Mouse (Mus musculus) myocyte (in vitro differentiated cells): ENCODE data around the gene Ccdc171.

ENCODE experiments used
- CEBPB ChIP-seq: IDR thresholded peaks from 2 replicates; pipeline ENCODE4 v1.6.1; 2011; ENCODE audit warnings: mild to moderate bottlenecking, moderate library complexity; ENCODE audit not compliant: poor library complexity, insufficient read depth, severe bottlenecking
- E2F4 ChIP-seq: IDR thresholded peaks from one replicate; pipeline ENCODE4 v1.6.1; 2011; ENCODE audit warnings: mild to moderate bottlenecking, control low read depth, moderate library complexity; ENCODE audit not compliant: insufficient read depth
- MAX ChIP-seq: IDR thresholded peaks from one replicate; pipeline ENCODE4 v1.6.1; 2011; ENCODE audit warnings: low read depth, mild to moderate bottlenecking, control low read depth
- MYOD1 ChIP-seq, 3 experiments: IDR thresholded peaks; one replicate each; pipeline ENCODE4 v1.6.1; 2011; ENCODE audit warnings: control low read depth in 2 of 3, low read depth in 2 of 3, mild to moderate bottlenecking in 2 of 3, moderate library complexity in 1 of 3; ENCODE audit not compliant: insufficient read length in 2 of 3, control insufficient read depth in 1 of 3
- POLR2A ChIP-seq: IDR thresholded peaks from one replicate; pipeline ENCODE4 v1.6.1; 2011; ENCODE audit warnings: low read depth, mild to moderate bottlenecking, control low read depth, moderate library complexity; ENCODE audit not compliant: insufficient read length
- REST ChIP-seq: IDR thresholded peaks from one replicate; pipeline ENCODE4 v1.6.1; 2011; ENCODE audit warnings: mild to moderate bottlenecking, control low read depth, moderate library complexity; ENCODE audit not compliant: insufficient read depth, insufficient read length
- SRF ChIP-seq: IDR thresholded peaks from one replicate; pipeline ENCODE4 v1.6.1; 2011; ENCODE audit warnings: low read depth; ENCODE audit not compliant: control insufficient read depth, insufficient read length
- TCF12 ChIP-seq: IDR thresholded peaks from one replicate; pipeline ENCODE4 v1.6.1; 2011; ENCODE audit warnings: mild to moderate bottlenecking, control low read depth; ENCODE audit not compliant: poor library complexity, insufficient read depth, severe bottlenecking
- TCF3 ChIP-seq: IDR thresholded peaks from one replicate; pipeline ENCODE4 v1.6.1; 2011; ENCODE audit warnings: low read depth, control low read depth; ENCODE audit not compliant: insufficient read length
- USF1 ChIP-seq: IDR thresholded peaks from one replicate; pipeline ENCODE4 v1.6.1; 2011; ENCODE audit warnings: low read depth, mild to moderate bottlenecking, control low read depth, moderate library complexity

DNA sequence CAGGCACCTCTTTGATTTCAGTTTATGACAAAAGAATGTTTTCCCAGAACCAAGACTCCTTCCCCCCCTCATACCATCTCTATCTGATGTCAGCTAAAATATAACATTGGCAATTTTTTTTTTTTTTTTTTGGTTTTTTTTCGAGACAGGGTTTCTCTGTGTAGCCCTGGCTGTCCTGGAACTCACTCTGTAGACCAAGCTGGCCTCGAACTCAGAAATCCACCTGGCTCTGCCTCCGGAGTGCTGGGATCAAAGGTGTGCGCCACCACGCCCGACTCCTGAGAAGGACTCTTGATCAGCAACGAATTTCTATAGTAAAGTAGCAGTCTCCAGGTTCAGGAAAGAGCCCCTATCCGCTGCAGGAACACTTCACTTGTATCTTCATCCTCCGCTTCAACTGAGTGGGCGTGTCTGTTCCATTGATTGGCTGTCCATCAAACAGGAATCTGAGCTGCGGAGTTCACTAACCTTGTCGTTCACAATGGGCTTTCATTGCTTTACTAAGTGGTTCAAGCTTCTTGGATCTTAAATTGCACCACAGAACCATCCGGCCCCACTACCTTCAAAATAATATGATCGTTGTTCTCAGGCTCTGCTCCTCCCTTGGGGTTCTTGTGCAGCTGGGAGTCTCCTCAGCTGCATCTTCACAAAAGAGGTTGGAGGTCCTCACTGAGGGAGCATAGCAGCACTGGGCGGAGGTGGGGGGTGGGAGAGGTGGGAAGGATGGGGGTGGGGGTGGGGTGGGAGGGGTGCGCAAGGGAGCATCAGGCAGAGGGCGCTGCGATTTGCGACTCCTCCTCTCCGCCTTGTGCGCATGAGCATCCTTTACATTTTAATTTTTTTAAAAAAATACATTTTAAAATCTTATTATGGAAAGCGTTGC, 24.9 kb upstream of the Ccdc171 start:
- no peak for TF ChIP-seq MYOD1 (IDR thresholded peaks at IDR 0.05; ENCODE audit: control insufficient read depth in 1 of 3, insufficient read length in 2 of 3, low read depth in 2 of 3)
- no peak for TF ChIP-seq POLR2A
- no peak for TF ChIP-seq USF1
- TF ChIP-seq E2F4 = no peak
- TF ChIP-seq TCF12 = no peak
- TF ChIP-seq TCF3 = no peak
- TF ChIP-seq SRF = no peak
- TF ChIP-seq CEBPB = no peak
- TF ChIP-seq MAX = no peak
- TF ChIP-seq REST = no peak
